Mouse (Mus musculus) fibroblast of lung, adult 2 months (primary cell): ENCODE measurements around the gene Vmn1r131.
"Not testable (repeated sequence)": the region's sequence is repeated elsewhere in the genome, so short reads cannot be mapped to it uniquely, and the experiment has no call there.

Source experiments
- DNase-seq: peaks from one replicate; pipeline ENCODE4 v3.0.0-alpha.2; 2011; ENCODE audit warnings: low read depth

Vmn1r131 gene

DNA sequence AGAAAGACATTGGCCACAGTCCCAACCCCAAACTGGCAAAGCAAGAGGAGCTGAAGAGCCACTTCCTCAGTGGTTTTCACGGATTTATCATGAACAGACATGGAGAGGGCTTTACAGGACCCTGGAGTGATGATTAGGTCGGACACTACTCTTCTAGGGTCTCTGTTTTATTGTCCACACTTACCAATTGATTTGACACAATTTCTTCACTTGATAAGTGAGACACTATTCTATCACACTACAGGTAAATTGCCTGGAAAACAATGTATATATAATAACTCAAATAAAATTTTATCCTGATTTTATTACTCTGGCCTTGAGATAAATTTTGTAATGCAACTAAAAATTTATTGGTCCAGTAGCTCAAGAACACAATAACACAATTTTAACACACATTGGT lies at the start of gene Vmn1r131:
Gene Vmn1r131, minus strand, starts transcription at position 101 of the 400 bp plus-strand sequence.
- not testable (repeated sequence) for DNase-seq

DNA sequence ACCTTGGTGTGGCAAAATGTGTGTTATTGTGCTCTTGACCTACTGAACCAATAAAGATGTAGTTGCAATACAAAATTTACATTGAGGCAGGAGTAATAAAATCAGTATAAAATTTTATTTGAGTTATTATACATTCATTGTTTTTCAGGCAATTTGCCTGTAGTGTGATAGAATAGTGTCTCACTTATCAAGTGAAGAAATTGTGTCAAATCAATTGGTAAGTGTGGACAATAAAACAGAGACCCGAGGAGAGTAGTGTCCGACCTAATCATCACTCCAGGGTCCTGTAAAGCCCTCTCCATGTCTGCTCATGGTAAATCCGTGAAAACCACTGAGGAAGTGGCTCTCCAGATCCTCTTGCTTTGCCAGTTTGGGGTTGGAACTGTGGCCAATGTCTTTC lies 34.4 kb downstream of the Vmn1r131 start, which contains the start of gene Vmn1r130:
Gene Vmn1r130, plus strand, starts transcription at position 301 of the 400 bp plus-strand sequence.
- DNase-seq = not testable (repeated sequence)
